Mouse (Mus musculus): ENCODE measurements around the gene Slc25a43. TPM values are rescaled to one million over a fixed set of nuclear protein-coding genes. Genes with fewer than 3 reads are reported as not detected.

Gene Slc25a43
- polyA plus RNA-seq, 1 experiment from 2014 or later: 0.99 TPM

Other genes with a start within 250 kb of the Slc25a43 start
- 155 and 165 TPM in 2 replicates for gene Pgrmc1, start 145.5 kb upstream of the Slc25a43 start, polyA plus RNA-seq (2015; fragmentation: Nextera tagmentation; extraction: Ambion mirVana)
- 0.51 and 0.62 TPM in 2 replicates for gene Akap17b, start 98.3 kb upstream of the Slc25a43 start, polyA plus RNA-seq (2015; fragmentation: Nextera tagmentation; extraction: Ambion mirVana)
- gene Slc25a5, start 52.0 kb downstream of the Slc25a43 start, polyA plus RNA-seq (2015; fragmentation: Nextera tagmentation; extraction: Ambion mirVana): 361 and 413 TPM in 2 replicates
- gene Ube2a, start 130.2 kb downstream of the Slc25a43 start, polyA plus RNA-seq (2015; fragmentation: Nextera tagmentation; extraction: Ambion mirVana): 61.6 and 65.5 TPM in 2 replicates
- gene C330007P06Rik, start 130.5 kb downstream of the Slc25a43 start, polyA plus RNA-seq (2015; fragmentation: Nextera tagmentation; extraction: Ambion mirVana): 12.2 and 13.4 TPM in 2 replicates
- gene Nkrf, start 159.2 kb downstream of the Slc25a43 start, polyA plus RNA-seq (2015; fragmentation: Nextera tagmentation; extraction: Ambion mirVana): 0.47 and 0.51 TPM in 2 replicates
- 4.0 and 4.3 TPM in 2 replicates for gene Sept6, start 248.1 kb downstream of the Slc25a43 start, polyA plus RNA-seq (2015; fragmentation: Nextera tagmentation; extraction: Ambion mirVana)

Measured in liver, embryonic 16.5 days (tissue).